Mouse (Mus musculus) macrophage (primary cell): Measurements from ENCODE around the gene Dusp14. TPM values are rescaled to one million over a fixed set of nuclear protein-coding genes. Genes with fewer than 3 reads are reported as not detected.

Experiments
- H3K27ac ChIP-seq: fragments of 350-480 bp; formaldehyde crosslinking; 2 replicates; pipeline ENCODE4 v1.9.0; 2021
- H3K36me3 ChIP-seq: fragments of 350-480 bp; formaldehyde crosslinking; 2 replicates; pipeline ENCODE4 v1.9.0; 2021; ENCODE audit errors: inconsistent target
- H3K4me3 ChIP-seq: fragments of 350-480 bp; formaldehyde crosslinking; 2 replicates; pipeline ENCODE4 v1.9.0; 2021; ENCODE audit errors: inconsistent target
- H3K79me2 ChIP-seq: fragments of 350-480 bp; formaldehyde crosslinking; 2 replicates; pipeline ENCODE4 v1.9.0; 2021; ENCODE audit errors: inconsistent target
- WGBS: methylation state at CpG from one replicate; pipeline ENCODE4 v1.1.7; 2026; ENCODE audit warnings: inconsistent platforms; ENCODE audit not compliant: missing documents; 5-methylcytosine and 5-hydroxymethylcytosine counted together
- polyA plus RNA-seq: library from polyadenylated mRNA; stranded (reverse); fragments of 250-400 nt; gene quantifications from 3 replicates; pipeline ENCODE4 v1.2.4, GENCODE M21; 2018; ENCODE audit warnings: inconsistent platforms

The Dusp14 gene
- polyA plus RNA-seq, 1 experiment from 2014 or later, result 0.43 TPM

GRCm38 (mm10) chr11:84016147-84016809, 52.8 kb downstream of the Dusp14 start:
- Histone ChIP-seq H3K27ac (no peak overlapping the region), H3K36me3 (peaks cover 22% of the 10 kb centered on the region), H3K4me3 (no peak overlapping the region), H3K79me2 (no peaks in the 10 kb centered on the region)
- 93% methylated on average over 3 of the region's 6 CpGs for WGBS

- Histone ChIP-seq H3K27ac (no peak overlapping the region), H3K4me3 (no peak overlapping the region), H3K79me2 (no peaks in the 10 kb centered on the region), H3K36me3 (peaks cover 30% of the 10 kb centered on the region)
- WGBS, result 90% methylated on average over 6 of the region's 7 CpGs
Observed at GRCm38 (mm10) chr11:84013105-84013504, 56.0 kb downstream of the Dusp14 start.

- no peak overlapping the region for H3K4me3 ChIP-seq
- H3K27ac ChIP-seq, result no peak overlapping the region
- WGBS, result 100% methylated on average over 2 of the region's 2 CpGs
- H3K36me3 ChIP-seq, result peaks cover 36% of the 10 kb centered on the region
- no peaks in the 10 kb centered on the region for H3K79me2 ChIP-seq
Observed at GRCm38 (mm10) chr11:84011576-84011975, 57.5 kb downstream of the Dusp14 start.

GRCm38 (mm10) chr11:84011050-84011449, 58.0 kb downstream of the Dusp14 start:
- no peaks in the 10 kb centered on the region for H3K79me2 ChIP-seq
- no peak overlapping the region for H3K27ac ChIP-seq
- peaks cover 39% of the 10 kb centered on the region for H3K36me3 ChIP-seq
- no peak overlapping the region for H3K4me3 ChIP-seq
- WGBS, result 94% methylated on average over 12 of the region's 12 CpGs

GRCm38 (mm10) chr11:84010411-84010810, 58.6 kb downstream of the Dusp14 start:
- WGBS, result 95% methylated on average over 9 of the region's 9 CpGs
- Histone ChIP-seq H3K27ac (no peak overlapping the region), H3K36me3 (peaks cover 46% of the 10 kb centered on the region), H3K4me3 (no peak overlapping the region), H3K79me2 (no peaks in the 10 kb centered on the region)

GRCm38 (mm10) chr11:84009001-84009400, 60.1 kb downstream of the Dusp14 start:
- Histone ChIP-seq H3K4me3 (no peak overlapping the region), H3K36me3 (peaks cover 48% of the 10 kb centered on the region), H3K27ac (no peak overlapping the region), H3K79me2 (no peaks in the 10 kb centered on the region)
- 92% methylated on average over 9 of the region's 9 CpGs for WGBS

GRCm38 (mm10) chr11:84003986-84004385, 65.1 kb downstream of the Dusp14 start:
- Histone ChIP-seq H3K79me2 (no peaks in the 10 kb centered on the region), H3K4me3 (no peak overlapping the region), H3K36me3 (peaks cover 56% of the 10 kb centered on the region), H3K27ac (no peak overlapping the region)
- 99% methylated on average over 6 of the region's 6 CpGs for WGBS

- peaks cover 41% of the 10 kb centered on the region for H3K36me3 ChIP-seq
- no peak overlapping the region for H3K27ac ChIP-seq
- H3K79me2 ChIP-seq, result no peaks in the 10 kb centered on the region
- no peak overlapping the region for H3K4me3 ChIP-seq
- 100% methylated on average over 3 of the region's 3 CpGs for WGBS
Observed at GRCm38 (mm10) chr11:84001257-84001656, 67.8 kb downstream of the Dusp14 start.

- 93% methylated on average over 4 of the region's 4 CpGs for WGBS
- peaks cover 49% of the 10 kb centered on the region for H3K36me3 ChIP-seq
- no peak overlapping the region for H3K27ac ChIP-seq
- H3K4me3 ChIP-seq, result no peak overlapping the region
- H3K79me2 ChIP-seq, result no peaks in the 10 kb centered on the region
Observed at GRCm38 (mm10) chr11:83999411-83999915, 69.6 kb downstream of the Dusp14 start.

GRCm38 (mm10) chr11:83998993-83999392, 70.1 kb downstream of the Dusp14 start:
- 97% methylated on average over 3 of the region's 3 CpGs for WGBS
- no peaks in the 10 kb centered on the region for H3K79me2 ChIP-seq
- H3K27ac ChIP-seq, result no peak overlapping the region
- peaks cover 51% of the 10 kb centered on the region for H3K36me3 ChIP-seq
- no peak overlapping the region for H3K4me3 ChIP-seq

Other genes with a start within 250 kb of the Dusp14 start
- not detected in 3 replicates for gene Hnf1b, start 219.2 kb downstream of the Dusp14 start, polyA plus RNA-seq
- gene Ddx52, start 127.2 kb downstream of the Dusp14 start, polyA plus RNA-seq, result 21.9 to 26.8 TPM (median 25.7 TPM) in 3 replicates
- 18.6 to 22.1 TPM (median 20.4 TPM) in 3 replicates for gene Synrg, start 104.8 kb downstream of the Dusp14 start, polyA plus RNA-seq
- gene Tada2a, start 60.3 kb upstream of the Dusp14 start, polyA plus RNA-seq, result 5.3 to 8.6 TPM (median 7.5 TPM) in 3 replicates
- gene Acaca, start 60.4 kb upstream of the Dusp14 start, polyA plus RNA-seq, result 10.9 to 20.1 TPM (median 11.1 TPM) in 3 replicates
- not detected in 3 replicates for gene Gm11437, start 98.2 kb upstream of the Dusp14 start, polyA plus RNA-seq